Mouse (Mus musculus): ENCODE results near the gene Ces2h.
"Not testable (repeated sequence)": the region's sequence is repeated elsewhere in the genome, so short reads cannot be mapped to it uniquely, and the experiment has no call there.

Ces2h gene

DNA sequence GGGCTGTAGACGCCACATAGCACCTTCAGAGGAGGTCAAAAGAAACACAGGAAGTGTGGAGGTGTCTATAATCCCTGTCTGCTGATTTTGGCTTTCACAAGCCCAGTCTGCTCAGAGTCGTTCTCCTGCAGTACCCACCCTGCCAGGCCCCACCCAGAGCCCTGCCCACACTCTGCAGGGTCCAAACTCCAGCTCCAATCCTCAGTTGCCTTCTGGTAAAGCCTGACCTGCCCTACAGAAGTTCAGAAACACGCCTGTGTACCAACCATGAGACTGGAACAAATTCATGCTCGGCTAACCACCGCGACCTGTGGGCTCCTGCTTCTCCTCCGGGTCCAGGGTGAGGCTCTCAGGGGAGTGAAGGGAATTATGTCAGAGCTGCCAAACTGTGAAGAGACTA is at the start of gene Ces2h:
Gene Ces2h, plus strand, starts transcription at position 268 of the 400 bp plus-strand sequence.
- no peak for DNase-seq

DNA sequence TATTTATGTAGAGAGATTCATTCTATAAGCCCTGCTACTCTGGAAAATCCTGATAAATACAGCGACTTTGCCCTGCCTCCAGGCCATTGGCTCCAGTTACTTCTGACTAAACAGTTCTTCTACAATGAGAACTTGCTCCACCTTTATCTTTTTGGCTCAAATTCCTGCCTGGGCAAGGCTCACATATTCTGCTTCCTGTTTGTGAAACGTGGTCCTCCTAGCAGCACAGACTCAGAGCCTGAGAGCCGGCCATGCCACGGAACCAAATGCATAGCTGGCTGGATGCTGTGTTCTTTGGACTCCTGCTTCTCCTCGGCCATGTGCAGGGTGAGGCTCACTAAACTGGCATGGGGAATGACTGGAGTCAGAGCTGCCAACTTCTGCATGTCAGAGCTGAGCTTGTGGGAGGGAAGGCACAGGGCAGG is 39.1 kb upstream of the Ces2h start, which contains the start of gene Ces2g:
Gene Ces2g, plus strand, starts transcription at position 182 of the 425 bp plus-strand sequence.
- no peak for DNase-seq

DNA sequence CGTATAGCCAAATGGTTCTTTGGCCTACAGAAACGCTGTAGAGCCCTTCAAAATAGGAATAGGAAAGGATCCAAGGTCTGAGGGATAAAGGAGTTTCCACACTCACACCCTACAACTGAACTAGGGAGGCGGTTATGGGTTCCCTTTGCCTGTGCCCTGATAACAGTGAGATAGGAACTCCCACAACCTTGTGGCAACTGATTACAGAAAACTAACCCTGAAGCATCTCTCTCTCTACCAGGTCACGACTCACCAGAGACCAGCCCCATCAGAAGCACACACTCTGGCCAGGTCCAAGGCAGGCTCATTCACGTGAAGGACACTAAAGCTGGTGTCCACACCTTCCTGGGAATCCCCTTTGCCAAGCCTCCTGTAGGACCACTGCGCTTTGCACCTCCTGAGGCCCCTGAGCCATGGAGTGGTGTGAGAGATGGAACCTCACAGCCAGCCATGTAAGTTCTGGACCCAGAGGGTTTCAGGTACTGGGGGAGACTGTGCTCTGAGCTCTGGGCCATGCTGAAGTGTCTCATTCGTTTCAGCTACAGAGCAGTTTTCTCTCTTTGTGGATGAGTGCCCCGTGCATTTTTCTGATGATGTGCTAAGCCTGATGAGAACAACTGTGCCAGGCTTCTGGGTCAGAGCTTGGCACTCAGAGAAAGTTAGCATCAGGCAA is 38.3 kb upstream of the Ces2h start:
- DNase-seq: no peak

DNA sequence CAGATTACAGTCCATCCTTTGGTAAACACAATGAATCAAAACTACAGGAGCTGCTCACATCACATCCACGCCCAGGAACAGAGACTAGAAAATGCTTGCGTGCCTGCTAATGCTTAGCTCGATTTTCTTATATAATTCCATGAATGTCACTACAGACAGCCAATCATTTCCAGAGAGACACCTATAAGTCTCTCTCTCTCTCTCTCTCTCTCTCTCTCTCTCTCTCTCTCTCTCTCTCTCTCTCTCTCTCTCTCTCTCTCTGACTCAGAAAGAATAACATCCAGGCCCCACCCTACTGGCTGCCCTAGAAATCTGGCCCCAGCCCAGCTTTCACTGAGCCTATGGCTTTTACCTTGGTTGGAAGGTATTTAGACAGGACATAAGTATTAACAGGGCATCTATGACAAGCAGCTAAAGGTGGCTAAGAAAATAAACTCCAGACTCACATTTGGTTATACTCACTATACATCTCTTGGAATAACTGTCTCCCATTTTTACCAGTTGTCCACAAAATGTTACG is 37.2 kb upstream of the Ces2h start:
- DNase-seq: no peak

DNA sequence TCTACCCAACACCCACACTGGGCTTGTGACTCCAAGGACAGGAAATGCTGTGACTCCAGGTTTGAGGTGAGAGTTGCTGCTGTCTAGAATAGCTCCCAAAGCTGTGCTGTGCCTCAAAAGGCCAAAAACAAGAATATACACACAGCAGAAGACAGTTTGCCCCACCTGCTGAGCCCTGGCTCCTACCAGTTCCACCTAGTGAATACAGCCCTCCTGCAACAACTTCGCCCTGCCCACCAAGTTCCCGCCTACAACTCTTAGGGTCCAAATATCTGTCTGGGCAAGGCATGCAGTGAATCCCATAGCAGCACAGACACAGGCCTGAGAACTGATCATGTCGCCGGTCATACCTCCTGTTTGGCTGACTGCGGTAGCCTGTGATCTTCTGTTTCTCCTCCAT is 16.5 kb upstream of the Ces2h start:
- DNase-seq: no peak

DNA sequence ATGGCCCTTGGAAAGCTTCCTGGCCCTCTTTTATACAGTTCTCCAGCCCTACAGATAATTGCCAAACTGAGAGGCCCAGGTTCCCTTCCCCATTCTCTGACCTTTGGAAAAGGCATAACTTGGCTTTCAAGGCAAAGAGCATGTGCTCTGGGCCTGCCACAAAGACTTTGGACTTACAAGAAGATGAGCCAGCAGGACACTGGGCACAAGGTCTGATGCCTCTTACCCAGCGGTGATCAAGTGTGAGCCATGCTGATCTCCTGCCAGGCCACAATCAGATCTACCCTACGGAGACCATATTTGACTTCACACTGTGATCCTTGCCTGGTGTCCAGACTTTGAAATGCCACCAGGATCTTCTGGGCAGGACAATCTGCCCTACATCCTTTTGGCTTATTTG is 15.7 kb upstream of the Ces2h start:
- no peak for DNase-seq

DNA sequence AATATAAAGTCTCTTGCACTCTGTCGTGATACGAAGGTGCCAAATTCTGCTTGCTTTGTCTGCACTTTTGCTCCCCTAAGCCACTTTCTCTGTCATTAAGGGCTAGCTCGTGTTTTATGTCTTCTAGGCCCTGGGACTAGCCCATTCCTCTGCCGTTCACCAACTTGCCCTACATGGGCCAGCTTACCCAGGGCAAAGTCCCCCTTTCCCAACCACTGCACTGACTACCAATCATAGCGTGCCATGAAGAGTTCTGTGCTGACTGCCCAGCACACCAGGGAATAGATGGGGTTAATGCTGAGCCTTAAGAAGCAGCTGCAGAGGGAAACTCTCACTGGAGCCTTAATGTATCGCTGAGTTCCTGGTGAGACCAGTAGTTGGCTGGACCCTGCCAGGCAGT is 2.5 kb upstream of the Ces2h start:
- no peak for DNase-seq

DNA sequence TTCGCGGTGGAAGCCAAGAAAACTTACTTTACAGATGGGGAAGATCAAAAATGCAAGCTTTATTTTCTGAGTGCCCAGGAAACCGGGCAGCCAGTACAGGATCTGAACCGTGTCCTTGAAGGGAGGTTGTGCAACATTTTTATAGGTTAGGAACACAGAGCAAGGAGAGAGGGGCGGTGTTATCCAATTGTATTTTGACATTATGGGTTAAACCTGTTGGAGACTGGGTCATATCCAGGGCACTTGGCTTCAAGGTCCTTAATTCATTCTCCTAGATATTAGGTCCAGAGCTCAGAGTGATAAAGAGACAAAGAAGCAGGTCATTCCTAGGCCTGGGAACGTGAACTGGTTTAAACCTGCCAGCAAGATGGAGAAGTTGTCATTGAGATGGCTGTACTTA is 1.5 kb upstream of the Ces2h start:
- no peak for DNase-seq

DNA sequence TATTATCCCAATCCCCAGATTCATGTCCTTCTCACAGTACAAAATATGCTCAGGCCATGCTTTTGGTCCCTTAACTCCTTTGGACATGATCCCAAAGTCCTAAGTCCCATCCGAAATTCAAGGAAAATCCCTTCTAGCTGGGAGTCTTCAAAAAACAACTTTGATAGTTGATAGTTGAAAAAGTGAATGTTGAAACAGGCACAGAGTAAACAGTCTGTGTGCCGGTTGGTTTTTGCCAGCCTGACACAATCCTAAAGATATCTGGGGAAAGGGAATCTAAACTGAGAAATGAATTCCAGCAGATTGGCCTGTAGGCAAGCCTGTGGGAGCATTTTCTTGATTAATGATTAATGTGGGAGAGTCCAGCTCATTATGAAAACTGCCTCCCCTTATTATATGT is 9.3 kb downstream of the Ces2h start:
- no peak for DNase-seq

DNA sequence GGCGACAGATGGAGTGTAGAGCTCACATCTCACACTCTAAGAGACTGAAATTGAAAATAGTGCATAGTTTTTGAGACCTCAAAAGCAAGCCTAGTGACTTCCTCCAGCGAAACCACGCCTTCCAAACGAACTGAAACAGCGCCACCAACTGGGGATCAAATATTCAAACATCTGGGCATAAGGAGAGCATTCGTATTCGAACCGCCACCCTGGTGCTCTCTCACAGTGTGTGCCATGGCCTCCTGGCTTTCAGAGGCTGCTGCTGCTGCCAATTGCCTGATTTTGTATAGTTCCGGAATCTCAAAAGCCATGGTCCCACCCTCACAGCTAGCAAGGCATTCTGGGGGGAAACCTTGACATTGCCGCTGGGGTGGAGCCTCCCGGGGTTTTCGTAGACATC is 10.5 kb downstream of the Ces2h start:
- no peak for DNase-seq

DNA sequence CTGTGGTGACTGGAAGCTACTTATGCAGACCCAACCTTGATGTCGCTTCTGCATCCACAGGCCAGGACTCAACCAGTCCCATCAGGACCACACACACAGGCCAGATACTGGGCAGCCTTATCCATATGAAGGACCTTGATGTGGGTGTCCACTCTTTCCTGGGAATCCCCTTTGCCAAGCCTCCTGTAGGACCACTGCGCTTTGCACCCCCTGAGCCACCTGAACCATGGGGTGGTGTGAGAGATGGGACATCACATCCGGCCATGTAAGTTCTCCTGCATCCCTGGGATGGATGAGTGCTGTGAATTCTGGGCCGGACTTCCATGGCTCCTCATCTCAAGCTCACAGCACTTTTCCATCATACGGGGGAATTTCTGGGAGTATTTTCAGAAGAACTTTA is 13.7 kb downstream of the Ces2h start:
- DNase-seq: no peak

DNA sequence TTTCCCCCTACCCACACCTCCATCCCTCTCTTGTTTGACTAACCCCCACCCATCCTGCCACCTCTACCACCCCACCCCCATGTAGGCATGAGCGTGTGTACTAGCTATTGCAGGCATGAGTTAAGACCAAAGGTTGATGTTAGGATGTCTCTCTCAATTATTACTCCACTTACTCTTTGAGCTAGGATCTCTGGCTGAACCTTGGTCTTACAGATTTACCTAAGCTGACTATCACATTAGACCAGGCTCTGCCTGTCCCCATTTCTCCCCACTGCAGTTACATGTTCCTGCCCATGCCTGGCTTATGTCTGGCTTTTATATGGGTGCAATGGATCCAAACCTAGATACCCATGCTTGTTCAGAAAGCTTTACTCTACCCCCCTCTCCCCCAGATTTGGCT is 21.3 kb downstream of the Ces2h start:
- DNase-seq: no peak

DNA sequence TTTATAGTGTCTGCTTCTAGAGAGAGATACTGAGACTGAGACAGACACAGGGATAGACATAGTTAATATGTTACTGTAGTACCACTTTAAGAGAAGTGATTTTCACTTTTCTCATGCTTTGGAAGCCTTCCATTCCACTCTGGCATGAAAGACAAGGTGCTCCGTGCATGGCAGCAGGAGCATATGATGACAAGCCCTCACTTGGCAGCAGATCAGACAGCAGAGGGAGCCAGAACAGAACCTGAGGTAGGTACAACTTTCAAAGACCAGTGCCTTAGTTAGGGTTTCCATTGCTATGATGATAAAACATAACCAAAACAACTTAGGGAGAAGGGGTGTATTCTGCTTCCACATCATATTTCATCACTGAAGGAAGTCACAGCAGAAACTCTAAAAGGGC is 22.4 kb downstream of the Ces2h start:
- DNase-seq: no peak

DNA sequence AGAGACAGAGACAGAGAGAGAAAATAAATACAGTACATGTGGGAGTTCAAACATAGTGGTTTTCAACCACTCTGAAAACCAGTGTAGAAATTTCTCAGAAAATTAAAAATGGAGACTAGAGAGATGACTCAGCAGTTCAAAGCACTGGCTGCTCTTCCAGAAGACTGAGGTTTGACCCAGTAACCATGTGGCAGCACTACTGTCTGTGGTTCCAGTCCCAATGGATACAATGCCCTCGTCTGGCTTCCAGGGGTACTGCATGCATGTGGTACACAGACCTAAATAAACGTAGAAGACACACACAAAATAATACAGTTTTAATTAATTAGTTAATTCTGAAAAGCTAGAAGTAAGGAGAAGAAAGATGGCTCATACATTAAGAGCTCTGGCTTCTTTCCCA is 24.4 kb downstream of the Ces2h start:
- DNase-seq: no peak

DNA sequence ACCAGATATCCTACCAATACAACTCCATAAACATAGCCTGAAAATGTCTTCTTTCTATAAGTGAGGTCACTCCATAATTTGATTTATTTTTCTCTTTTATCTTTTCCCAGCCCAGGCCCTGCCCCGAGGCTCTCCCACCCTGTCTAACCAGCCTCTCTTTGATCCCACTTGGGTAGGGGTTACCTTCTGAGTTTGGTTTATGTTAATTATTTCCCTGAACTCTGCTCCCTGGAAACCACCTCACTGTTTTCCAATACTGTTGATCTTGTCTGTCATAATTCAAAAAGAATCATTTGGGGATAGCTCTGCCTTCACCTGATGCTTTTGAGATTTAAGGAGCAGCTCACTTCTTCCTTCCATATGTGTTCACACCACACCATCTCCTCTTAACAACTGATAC is 42.9 kb downstream of the Ces2h start:
- DNase-seq: no peak

DNA sequence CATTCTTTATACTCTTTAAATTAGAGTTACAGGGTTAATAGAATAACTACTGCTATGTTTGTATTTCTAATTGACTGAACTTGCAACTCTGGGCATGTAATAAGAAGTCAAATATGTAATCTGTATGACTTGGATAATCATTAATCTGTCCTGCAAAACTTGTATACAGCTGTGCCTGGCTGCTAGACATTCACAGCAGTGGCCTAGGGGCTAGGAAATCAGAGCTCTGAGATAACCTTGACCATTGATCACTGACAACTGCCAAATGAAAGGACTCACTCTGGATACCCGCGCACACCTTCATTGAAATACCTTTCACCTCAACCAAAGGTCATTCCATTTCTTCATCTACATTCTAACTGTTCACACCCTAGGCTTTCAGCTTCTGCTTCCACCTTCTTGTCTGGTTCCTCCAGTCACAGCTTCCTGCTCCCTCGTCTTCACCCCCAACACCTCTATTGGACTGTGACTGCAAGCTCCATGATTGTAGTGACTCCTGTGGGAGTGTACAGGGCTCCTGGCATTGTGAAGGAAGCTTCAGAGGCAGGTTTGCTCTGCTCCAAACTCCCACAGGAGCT is 45.3 kb downstream of the Ces2h start:
- DNase-seq: no peak

DNA sequence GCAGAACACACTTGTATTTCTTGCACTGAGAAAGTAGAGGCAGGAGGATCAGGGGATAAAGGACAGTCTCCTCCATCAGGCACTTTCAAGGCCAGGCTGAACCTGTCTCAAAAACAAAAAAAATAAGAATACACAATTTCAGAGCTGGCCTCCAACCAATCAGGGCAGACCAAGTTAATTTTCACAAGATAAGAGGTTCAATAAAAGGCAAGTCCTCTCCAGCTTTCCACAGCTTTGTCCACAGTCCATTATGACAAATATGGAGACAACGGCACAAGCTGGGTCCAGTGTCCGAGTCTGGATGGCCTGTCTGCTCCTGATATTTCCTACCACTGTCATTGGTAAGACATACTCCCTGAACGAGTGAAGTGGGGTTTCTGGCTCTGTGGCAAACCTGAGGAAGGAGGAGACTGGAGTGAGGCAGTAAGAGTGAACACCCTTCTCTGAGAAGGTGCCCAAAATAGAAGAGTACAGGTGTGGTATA is 47.8 kb downstream of the Ces2h start, which contains the start of gene Ces3a:
Gene Ces3a, plus strand, starts transcription at position 231 of the 484 bp plus-strand sequence.
- DNase-seq: no peak

DNA sequence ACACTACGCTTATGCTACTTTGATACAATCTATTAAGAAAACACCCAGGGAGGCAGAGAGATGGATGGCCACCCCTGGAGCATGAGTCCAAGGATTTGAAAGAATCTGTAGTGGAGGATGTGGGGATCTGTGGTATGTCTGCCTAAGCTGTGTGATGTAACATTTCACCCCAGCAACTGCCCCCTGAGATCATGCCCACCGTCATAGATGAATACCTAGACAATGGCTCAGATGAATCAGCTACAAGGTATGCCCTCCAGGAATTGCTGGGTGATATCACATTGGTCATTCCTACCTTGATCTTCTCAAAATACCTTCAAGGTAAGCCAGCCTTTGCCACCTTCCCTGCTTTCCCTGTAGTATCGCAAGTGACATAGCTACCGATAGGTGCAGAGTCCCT is 55.6 kb downstream of the Ces2h start:
- DNase-seq: no peak

DNA sequence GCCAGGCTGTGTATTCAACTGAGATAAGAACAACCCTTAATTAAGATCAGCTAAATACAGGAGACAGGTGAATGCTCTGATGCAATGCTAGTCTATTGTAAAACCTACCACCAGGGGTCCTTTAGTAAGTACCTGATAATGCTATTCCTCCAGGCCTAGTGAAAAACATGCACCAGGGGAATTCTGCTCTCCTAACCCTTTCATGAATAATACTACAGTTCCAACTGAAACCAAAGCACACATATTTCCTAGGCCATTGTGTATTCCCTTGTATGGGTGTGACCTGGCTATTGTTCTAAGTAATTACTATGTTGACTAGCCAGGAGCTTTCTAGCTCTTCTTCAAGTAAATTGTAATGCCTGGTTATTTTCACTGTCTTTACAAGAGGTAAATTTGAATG is 59.4 kb downstream of the Ces2h start:
- no peak for DNase-seq

DNA sequence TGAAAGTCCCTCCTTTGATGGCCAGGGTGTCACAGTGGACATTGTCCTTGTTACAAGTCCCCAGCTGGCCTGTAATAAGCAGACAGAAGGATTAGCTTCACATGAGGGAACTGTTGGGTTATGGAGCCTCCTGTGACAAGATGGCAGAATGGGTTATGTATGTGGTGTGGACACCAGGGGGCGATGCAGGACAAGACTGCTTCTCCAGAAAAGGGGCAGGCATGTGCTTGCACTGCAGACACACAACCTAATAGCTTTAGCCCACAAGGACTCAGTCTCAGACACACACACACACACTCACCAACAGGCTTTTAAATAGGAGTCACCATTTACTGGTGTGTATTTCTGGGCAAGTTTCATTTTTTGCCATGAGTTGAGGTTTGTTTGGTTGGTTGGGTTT is 66.1 kb downstream of the Ces2h start:
- DNase-seq: peak; percentile 36

DNA sequence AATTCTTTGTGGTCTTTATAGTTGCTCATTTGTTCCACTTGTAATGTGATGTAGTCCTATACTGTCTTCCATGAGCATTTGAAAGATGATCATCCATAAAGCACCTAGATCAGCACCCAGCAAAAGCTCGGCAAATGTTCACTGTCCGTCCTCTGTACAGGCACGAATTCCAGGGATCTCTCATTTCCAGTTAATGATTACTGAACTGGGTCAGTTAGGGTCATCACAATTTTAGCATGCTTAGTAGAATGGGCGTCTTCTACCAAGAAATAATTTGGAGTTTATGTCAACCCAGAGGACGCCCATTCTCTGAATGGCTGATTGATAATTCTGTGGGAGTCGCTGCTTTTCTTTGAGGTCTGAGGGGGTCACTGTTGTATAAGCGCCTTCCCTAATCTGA is 67.3 kb downstream of the Ces2h start:
- DNase-seq: not testable (repeated sequence)

DNA sequence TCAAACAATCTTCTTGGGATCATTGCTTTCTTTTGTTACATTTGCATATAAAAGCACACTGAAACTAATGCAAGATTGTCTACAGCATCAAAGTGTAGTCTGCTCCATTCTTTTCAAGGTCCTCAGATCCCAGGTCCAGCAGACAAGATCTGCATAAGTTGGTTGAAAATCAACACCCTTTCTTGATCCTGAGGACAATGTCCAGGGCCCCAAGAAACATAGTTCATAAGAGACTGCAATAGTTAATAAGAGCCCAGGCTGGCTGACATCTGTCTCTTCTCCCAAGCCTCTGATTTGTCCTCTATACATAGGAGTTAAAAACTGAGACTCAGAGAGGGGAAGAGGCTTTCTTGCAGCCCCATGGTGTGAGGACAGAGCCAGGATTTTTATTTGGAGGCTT is 68.3 kb downstream of the Ces2h start:
- no peak for DNase-seq
